Mouse (Mus musculus): ENCODE measurements at regions not wholly inside any gene's neighbourhood (a gene's known extent, or its start where the extent isn't known, plus 50 kb on each side); places are given as distances from the start of the nearest gene placed in this dataset.
"Not testable (repeated sequence)": the region's sequence is repeated elsewhere in the genome, so short reads cannot be mapped to it uniquely, and the experiment has no call there.

- no peak for ATAC-seq (ENCODE audit: low read depth)
- Histone ChIP-seq H3K4me1 (ENCODE audit: control insufficient read depth, insufficient read depth, low read length) (no peaks in the 10 kb centered on the region), H3K27ac (ENCODE audit: low read depth, low read length) (no peak overlapping the region), H3K9me3 (ENCODE audit: control insufficient read depth, low read length) (no peaks in the 10 kb centered on the region), H3K36me3 (ENCODE audit: control insufficient read depth, insufficient read depth, low read length) (no peaks in the 10 kb centered on the region), H3K4me2 (ENCODE audit: low read depth, low read length) (no peak overlapping the region), H3K9ac (replicated peaks; ENCODE audit: low read depth, low read length) (no peak overlapping the region), H3K4me3 (ENCODE audit: low read depth, low read length) (no peak overlapping the region), H3K27me3 (ENCODE audit: control insufficient read depth, insufficient read depth, low read length) (no peaks in the 10 kb centered on the region)
- 77% methylated on average over 7 of the region's 7 CpGs for WGBS
Measured at GRCm38 (mm10) chr12:70656805-70657492, 168.4 kb upstream of the Frmd6 start.

DNA sequence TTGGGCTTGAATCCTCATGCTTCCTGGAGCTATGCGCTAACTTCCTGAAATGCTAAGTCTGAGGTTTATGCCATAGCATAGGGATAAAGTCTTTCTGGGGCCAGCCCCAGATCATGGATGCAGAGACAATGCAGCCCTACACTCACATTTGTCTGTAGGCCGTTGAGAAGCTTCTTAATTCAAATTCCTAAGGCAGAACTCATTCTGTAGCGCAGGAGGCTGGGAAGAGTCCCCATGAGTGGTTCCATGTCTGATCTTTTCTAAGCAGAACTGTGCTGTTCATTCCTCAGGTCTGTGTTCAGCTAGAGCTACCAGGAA lies 167.9 kb upstream of the Frmd6 start:
- no peak for ATAC-seq (ENCODE audit: low read depth)
- no peak overlapping the region for H3K4me2 ChIP-seq (ENCODE audit: low read depth, low read length)
- no peak overlapping the region for H3K9ac ChIP-seq (replicated peaks; ENCODE audit: low read depth, low read length)
- no peaks in the 10 kb centered on the region for H3K9me3 ChIP-seq (ENCODE audit: control insufficient read depth, low read length)
- H3K4me1 ChIP-seq (ENCODE audit: control insufficient read depth, insufficient read depth, low read length) = no peaks in the 10 kb centered on the region
- 86% methylated on average over 3 of the region's 3 CpGs for WGBS
- no peaks in the 10 kb centered on the region for H3K27me3 ChIP-seq (ENCODE audit: control insufficient read depth, insufficient read depth, low read length)
- no peak overlapping the region for H3K27ac ChIP-seq (ENCODE audit: low read depth, low read length)
- H3K36me3 ChIP-seq (ENCODE audit: control insufficient read depth, insufficient read depth, low read length) = no peaks in the 10 kb centered on the region
- no peak overlapping the region for H3K4me3 ChIP-seq (ENCODE audit: low read depth, low read length)

DNA sequence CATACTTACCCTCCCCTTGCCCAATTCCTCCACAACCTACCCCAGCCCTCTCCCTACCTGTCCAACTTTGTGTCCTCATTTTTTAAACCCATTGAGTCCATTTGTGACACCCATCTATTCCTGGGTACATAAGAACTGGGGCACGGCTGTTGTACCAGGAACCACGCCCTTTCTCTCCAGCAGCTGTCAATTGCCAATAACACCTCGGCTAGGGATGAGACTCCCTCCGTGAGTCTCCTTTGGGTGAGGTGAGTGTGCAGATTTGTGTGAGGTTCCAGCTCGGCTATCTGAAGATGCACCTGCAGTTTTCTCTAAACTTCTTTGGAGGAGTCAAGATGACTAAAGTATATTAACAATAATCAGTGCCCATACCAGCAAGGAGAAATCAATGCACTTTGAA lies 167.2 kb upstream of the Frmd6 start:
- Histone ChIP-seq H3K36me3 (ENCODE audit: control insufficient read depth, insufficient read depth, low read length) (no peaks in the 10 kb centered on the region), H3K27me3 (ENCODE audit: control insufficient read depth, insufficient read depth, low read length) (no peaks in the 10 kb centered on the region), H3K9ac (replicated peaks; ENCODE audit: low read depth, low read length) (no peak overlapping the region), H3K4me3 (ENCODE audit: low read depth, low read length) (no peak overlapping the region), H3K4me2 (ENCODE audit: low read depth, low read length) (no peak overlapping the region), H3K4me1 (ENCODE audit: control insufficient read depth, insufficient read depth, low read length) (no peaks in the 10 kb centered on the region), H3K27ac (ENCODE audit: low read depth, low read length) (no peak overlapping the region), H3K9me3 (ENCODE audit: control insufficient read depth, low read length) (no peaks in the 10 kb centered on the region)
- 91% methylated on average over 5 of the region's 5 CpGs for WGBS
- no peak for ATAC-seq (ENCODE audit: low read depth)

- Histone ChIP-seq H3K9me3 (ENCODE audit: control insufficient read depth, low read length) (no peaks in the 10 kb centered on the region), H3K4me2 (ENCODE audit: low read depth, low read length) (no peak overlapping the region), H3K4me3 (ENCODE audit: low read depth, low read length) (no peak overlapping the region), H3K36me3 (ENCODE audit: control insufficient read depth, insufficient read depth, low read length) (no peaks in the 10 kb centered on the region), H3K27ac (ENCODE audit: low read depth, low read length) (no peak overlapping the region), H3K4me1 (ENCODE audit: control insufficient read depth, insufficient read depth, low read length) (no peaks in the 10 kb centered on the region), H3K27me3 (ENCODE audit: control insufficient read depth, insufficient read depth, low read length) (no peaks in the 10 kb centered on the region), H3K9ac (replicated peaks; ENCODE audit: low read depth, low read length) (no peak overlapping the region)
- WGBS = 95% methylated on average over 4 of the region's 4 CpGs
- ATAC-seq (ENCODE audit: low read depth) = no peak
Measured at GRCm38 (mm10) chr12:70660388-70660787, 164.9 kb upstream of the Frmd6 start.

DNA sequence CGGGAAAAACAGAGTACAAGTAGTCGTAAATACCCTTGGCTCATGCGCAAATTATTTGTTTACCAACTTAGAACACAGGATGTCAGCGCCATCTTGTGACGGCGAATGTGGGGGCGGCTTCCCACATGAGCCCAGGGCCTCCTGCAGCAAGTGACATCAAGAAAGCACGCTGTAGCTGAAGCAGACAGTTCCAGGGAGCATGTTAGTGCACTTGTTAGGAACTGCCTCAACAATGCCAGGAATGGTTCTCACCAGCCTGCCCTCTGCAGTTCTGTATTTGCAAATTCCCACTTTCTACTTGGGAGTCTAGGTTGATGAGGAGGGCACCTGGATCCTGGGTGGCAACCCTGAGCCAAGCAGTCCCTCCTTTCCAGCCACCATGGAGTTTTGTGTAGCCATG lies 157.2 kb upstream of the Frmd6 start:
- H3K9me3 ChIP-seq (ENCODE audit: control insufficient read depth, low read length) = not testable (repeated sequence)

GRCm38 (mm10) chr12:70672115-70672514 lies 153.2 kb upstream of the Frmd6 start:
- Histone ChIP-seq H3K36me3 (ENCODE audit: control insufficient read depth, insufficient read depth, low read length) (no peaks in the 10 kb centered on the region), H3K27ac (ENCODE audit: low read depth, low read length) (no peak overlapping the region), H3K4me3 (ENCODE audit: low read depth, low read length) (no peak overlapping the region), H3K9ac (replicated peaks; ENCODE audit: low read depth, low read length) (no peak overlapping the region), H3K4me1 (ENCODE audit: control insufficient read depth, insufficient read depth, low read length) (no peaks in the 10 kb centered on the region), H3K27me3 (ENCODE audit: control insufficient read depth, insufficient read depth, low read length) (no peaks in the 10 kb centered on the region), H3K9me3 (ENCODE audit: control insufficient read depth, low read length) (no peaks in the 10 kb centered on the region), H3K4me2 (ENCODE audit: low read depth, low read length) (no peak overlapping the region)
- 94% methylated on average over 7 of the region's 7 CpGs for WGBS
- ATAC-seq (ENCODE audit: low read depth) = no peak

More for the DNA sequence above, 157.2 kb upstream of the Frmd6 start:
- not testable (repeated sequence) for H3K27ac ChIP-seq (ENCODE audit: low read depth, low read length); H3K9ac ChIP-seq (replicated peaks; ENCODE audit: low read depth, low read length); ATAC-seq (ENCODE audit: low read depth); H3K4me3 ChIP-seq (ENCODE audit: low read depth, low read length); H3K36me3 ChIP-seq (ENCODE audit: control insufficient read depth, insufficient read depth, low read length); H3K4me2 ChIP-seq (ENCODE audit: low read depth, low read length); H3K27me3 ChIP-seq (ENCODE audit: control insufficient read depth, insufficient read depth, low read length); H3K4me1 ChIP-seq (ENCODE audit: control insufficient read depth, insufficient read depth, low read length)
- WGBS = 93% methylated on average over 5 of the region's 8 CpGs

DNA sequence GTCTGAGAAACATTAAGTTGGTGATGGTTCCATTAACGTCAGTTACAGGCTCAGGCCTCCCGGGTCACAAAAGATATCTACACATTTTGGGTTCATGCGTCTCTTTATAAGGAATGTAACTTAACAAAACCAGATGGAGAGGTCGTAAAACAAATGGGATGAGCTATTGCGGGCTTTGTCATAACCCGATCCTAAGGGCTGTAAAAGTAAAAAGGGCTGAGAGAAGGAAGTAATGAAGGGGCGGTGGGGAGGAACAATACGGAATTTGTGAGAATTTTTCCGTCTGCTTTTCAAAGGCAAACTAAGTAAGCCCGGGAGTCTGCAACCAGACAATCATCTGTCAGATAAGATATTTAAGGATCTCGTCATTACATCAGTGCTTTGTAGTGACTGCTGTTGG lies 152.1 kb upstream of the Frmd6 start:
- no peak for ATAC-seq (ENCODE audit: low read depth)
- WGBS = 44% methylated on average over 11 of the region's 11 CpGs

GRCm38 (mm10) chr12:70674144-70674543 lies 151.2 kb upstream of the Frmd6 start:
- 68% methylated on average over 2 of the region's 2 CpGs for WGBS
- Histone ChIP-seq H3K9me3 (ENCODE audit: control insufficient read depth, low read length) (no peaks in the 10 kb centered on the region), H3K9ac (replicated peaks; ENCODE audit: low read depth, low read length) (no peak overlapping the region), H3K36me3 (ENCODE audit: control insufficient read depth, insufficient read depth, low read length) (no peaks in the 10 kb centered on the region), H3K27ac (ENCODE audit: low read depth, low read length) (no peak overlapping the region), H3K4me1 (ENCODE audit: control insufficient read depth, insufficient read depth, low read length) (no peaks in the 10 kb centered on the region), H3K4me3 (ENCODE audit: low read depth, low read length) (no peak overlapping the region), H3K27me3 (ENCODE audit: control insufficient read depth, insufficient read depth, low read length) (no peaks in the 10 kb centered on the region), H3K4me2 (ENCODE audit: low read depth, low read length) (no peak overlapping the region)
- ATAC-seq (ENCODE audit: low read depth) = no peak

More for the DNA sequence above, 152.1 kb upstream of the Frmd6 start:
- Histone ChIP-seq H3K36me3 (ENCODE audit: control insufficient read depth, insufficient read depth, low read length) (no peaks in the 10 kb centered on the region), H3K4me2 (ENCODE audit: low read depth, low read length) (no peak overlapping the region), H3K27me3 (ENCODE audit: control insufficient read depth, insufficient read depth, low read length) (no peaks in the 10 kb centered on the region), H3K9me3 (ENCODE audit: control insufficient read depth, low read length) (no peaks in the 10 kb centered on the region), H3K27ac (ENCODE audit: low read depth, low read length) (no peak overlapping the region), H3K9ac (replicated peaks; ENCODE audit: low read depth, low read length) (no peak overlapping the region), H3K4me3 (ENCODE audit: low read depth, low read length) (no peak overlapping the region), H3K4me1 (ENCODE audit: control insufficient read depth, insufficient read depth, low read length) (no peaks in the 10 kb centered on the region)

- Histone ChIP-seq H3K36me3 (ENCODE audit: control insufficient read depth, insufficient read depth, low read length) (no peaks in the 10 kb centered on the region), H3K27me3 (ENCODE audit: control insufficient read depth, insufficient read depth, low read length) (no peaks in the 10 kb centered on the region), H3K9me3 (ENCODE audit: control insufficient read depth, low read length) (no peaks in the 10 kb centered on the region), H3K4me3 (ENCODE audit: low read depth, low read length) (no peak overlapping the region), H3K4me1 (ENCODE audit: control insufficient read depth, insufficient read depth, low read length) (no peaks in the 10 kb centered on the region), H3K4me2 (ENCODE audit: low read depth, low read length) (no peak overlapping the region), H3K9ac (replicated peaks; ENCODE audit: low read depth, low read length) (no peak overlapping the region), H3K27ac (ENCODE audit: low read depth, low read length) (no peak overlapping the region)
- ATAC-seq (ENCODE audit: low read depth) = no peak
- 85% methylated on average over 6 of the region's 6 CpGs for WGBS
Measured at GRCm38 (mm10) chr12:70675846-70676245, 149.5 kb upstream of the Frmd6 start.

All from neural tube, embryonic 14.5 days (tissue).